Mouse (Mus musculus) A20 (cell line): ENCODE data around the gene Olfr107.

ENCODE experiments used
- DNase-seq: peaks from one replicate; pipeline ENCODE4 v3.0.0-alpha.2; 2011; ENCODE audit warnings: low read depth, low spot score

The Olfr107 gene

DNA sequence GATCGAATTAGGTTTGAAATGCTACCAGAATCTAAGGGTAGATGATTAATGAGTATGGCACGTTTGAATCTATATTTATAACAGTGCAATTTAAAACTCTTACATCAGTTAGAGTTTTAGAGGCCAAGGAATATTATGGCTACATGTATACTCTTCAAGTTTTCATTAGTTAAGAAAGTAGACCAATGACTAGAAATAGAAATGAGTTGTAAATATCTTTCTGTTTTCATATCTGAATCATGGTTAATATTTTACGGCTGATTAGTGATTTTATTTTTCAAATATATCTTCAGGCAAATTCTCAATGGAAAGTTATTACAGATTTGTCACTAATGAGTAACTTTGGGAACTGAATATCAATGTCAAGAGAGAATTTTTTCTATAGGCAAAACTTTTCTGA is at the start of gene Olfr107:
TSS of gene Olfr107 (plus strand) at position 301 of the 400 bp plus-strand sequence.
- DNase-seq = no peak

DNA sequence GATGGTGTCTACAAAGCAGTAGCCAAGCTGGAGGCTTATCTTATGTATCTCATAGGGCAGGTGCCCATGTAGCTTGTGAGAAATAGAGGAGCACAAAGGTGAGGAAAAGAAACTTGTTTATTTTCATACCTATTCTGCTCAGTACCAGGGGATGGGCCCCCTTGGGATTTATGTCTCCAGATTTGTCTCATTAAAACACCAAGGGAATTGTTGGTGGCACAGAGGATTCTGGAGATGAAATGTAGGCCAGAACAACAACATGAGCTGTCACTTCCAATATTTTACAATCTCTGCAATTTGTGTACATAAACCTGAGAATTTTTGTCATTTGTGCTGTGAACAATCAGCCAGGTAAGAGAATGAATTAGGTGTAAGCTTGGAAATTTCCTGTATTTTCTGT is 39.7 kb upstream of the Olfr107 start, which contains the start of gene Olfr104-ps:
TSS of gene Olfr104-ps (plus strand) at position 301 of the 400 bp plus-strand sequence.
- no peak for DNase-seq

DNA sequence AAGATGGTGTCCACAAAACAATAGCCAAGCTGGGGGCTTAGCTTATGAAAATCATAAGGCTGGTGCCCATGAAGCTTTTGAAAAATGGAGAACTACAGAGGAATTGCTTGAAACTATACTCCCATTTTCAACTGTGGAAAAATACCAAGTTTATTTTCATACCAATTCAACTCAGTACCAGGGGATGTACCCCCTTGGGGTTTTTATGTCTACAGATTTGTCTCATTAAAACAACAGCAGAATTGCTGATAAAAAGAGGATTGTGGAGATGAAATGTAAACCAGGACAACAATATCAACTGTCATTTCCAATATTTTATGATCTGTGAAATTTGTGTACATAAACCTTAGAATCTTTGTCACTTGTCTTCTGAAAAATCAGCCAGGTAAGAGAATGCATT is 20.3 kb upstream of the Olfr107 start, which contains the start of gene Olfr105-ps:
TSS of gene Olfr105-ps (plus strand) at position 301 of the 400 bp plus-strand sequence.
- no peak for DNase-seq

GRCm38 (mm10) chr17:37390093-37390492 is 8.9 kb upstream of the Olfr107 start, which contains the start of gene Olfr106-ps:
Gene Olfr106-ps, plus strand, starts transcription at chr17:37390393.
- no peak for DNase-seq

- DNase-seq = no peak
Measured at GRCm38 (mm10) chr17:37413380-37413779, 14.4 kb downstream of the Olfr107 start.

DNA sequence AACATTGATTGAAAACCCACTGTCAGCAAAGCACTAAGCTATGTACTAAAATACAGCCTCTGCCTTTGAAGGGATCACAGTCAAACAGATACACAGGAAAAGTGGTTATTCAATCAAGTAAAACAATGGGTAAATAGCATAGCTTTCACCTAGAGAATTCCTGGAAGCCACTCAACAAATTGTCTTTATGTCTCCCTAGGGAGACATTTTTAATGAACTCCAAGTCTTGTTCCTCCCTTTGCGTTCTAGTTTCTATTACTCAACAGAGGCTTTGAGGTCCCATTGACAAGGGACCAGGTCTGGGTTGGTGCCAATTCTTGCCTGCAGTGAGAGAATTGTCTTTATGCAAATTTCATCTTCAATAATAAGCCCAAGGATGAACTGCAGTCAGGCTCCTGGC is 46.2 kb downstream of the Olfr107 start, which contains the start of gene Olfr108:
TSS of gene Olfr108 (plus strand) at position 301 of the 400 bp plus-strand sequence.
- DNase-seq = no peak
